Mouse (Mus musculus) cortical plate, adult 2 months (tissue): ENCODE measurements around the gene Glt28d2.

ENCODE experiments used
- CTCF ChIP-seq: fragments of 200-500 bp; IDR thresholded peaks from 2 replicates; pipeline ENCODE4 v1.5.1; 2011; ENCODE audit warnings: mild to moderate bottlenecking, control low read depth, low read length; ENCODE audit not compliant: insufficient read depth; ENCODE audit errors: extremely low read depth
- POLR2A ChIP-seq: fragments of 200-500 bp; IDR thresholded peaks from 2 replicates; pipeline ENCODE4 v1.6.1; 2011; ENCODE audit warnings: mild to moderate bottlenecking, low read length, control low read depth; ENCODE audit not compliant: insufficient read depth; ENCODE audit errors: extremely low read depth

GRCm38 (mm10) chr3:85922331-85922730, 35.0 kb upstream of the Glt28d2 start:
- no peak for TF ChIP-seq POLR2A
- TF ChIP-seq CTCF: no peak
